Mouse (Mus musculus) thymus, adult 2 months (tissue): Measurements from ENCODE around the gene Pdzd3. TPM values are rescaled to one million over a fixed set of nuclear protein-coding genes. Genes with fewer than 3 reads are reported as not detected.

Experiments used
- DNase-seq: peaks from one replicate; pipeline ENCODE4 v3.0.0; 2021
- H3K27ac ChIP-seq: fragments of 200-500 bp; 2 replicates; pipeline ENCODE4 v1.5.1; 2012; ENCODE audit warnings: low read length, control low read depth; ENCODE audit not compliant: control insufficient read depth, insufficient read depth
- H3K27me3 ChIP-seq: fragments of 200-500 bp; 2 replicates; pipeline ENCODE4 v1.6.1; 2012; ENCODE audit warnings: mild to moderate bottlenecking, low read length, moderate library complexity, mixed read lengths; ENCODE audit not compliant: control insufficient read depth, insufficient read depth
- H3K36me3 ChIP-seq: fragments of 200-500 bp; 2 replicates; pipeline ENCODE4 v1.6.1; 2012; ENCODE audit warnings: mild to moderate bottlenecking, low read length, moderate library complexity; ENCODE audit not compliant: control insufficient read depth, insufficient read depth
- H3K4me1 ChIP-seq: fragments of 200-500 bp; replicated peaks from 2 replicates; pipeline ENCODE4 v1.6.1; 2012; ENCODE audit warnings: low read length; ENCODE audit not compliant: control insufficient read depth, insufficient read depth
- H3K4me3 ChIP-seq: fragments of 200-500 bp; 2 replicates; pipeline ENCODE4 v1.5.1; 2012; ENCODE audit warnings: mild to moderate bottlenecking, low read length, control low read depth, moderate library complexity; ENCODE audit not compliant: control insufficient read depth, insufficient read depth
- CTCF ChIP-seq: fragments of 200-500 bp; IDR thresholded peaks from 2 replicates; pipeline ENCODE4 v1.5.1; 2012; ENCODE audit warnings: mild to moderate bottlenecking, control low read depth, low read length, moderate library complexity, borderline replicate concordance; ENCODE audit not compliant: control insufficient read depth, poor library complexity, insufficient read depth; ENCODE audit errors: extremely low read depth
- POLR2A ChIP-seq: fragments of 200-500 bp; IDR thresholded peaks from 2 replicates; pipeline ENCODE4 v1.6.1; 2012; ENCODE audit warnings: mild to moderate bottlenecking, low read length, control low read depth, moderate library complexity; ENCODE audit not compliant: control insufficient read depth, poor library complexity, insufficient read depth; ENCODE audit errors: extremely low read depth
- WGBS: fragments of 180-500 bp; shearing (Covaris S2); methylation state at CpG from one replicate; pipeline ENCODE4 v1.1.7; 2018; 5-methylcytosine and 5-hydroxymethylcytosine counted together
- polyA plus RNA-seq: library from polyadenylated mRNA; depleted of rRNA; stranded (reverse); fragments of >200 nt; gene quantifications from 2 replicates; pipeline ENCODE4 v1.2.3, GENCODE M21; 2012; rRNA removed

The Pdzd3 gene
- polyA plus RNA-seq, 1 experiment = 0.59 TPM

GRCm38 (mm10) chr9:44213538-44213937, 37.7 kb downstream of the Pdzd3 start:
- peaks cover 5% of the 10 kb centered on the region for H3K4me1 ChIP-seq
- no peak overlapping the region for H3K4me3 ChIP-seq
- DNase-seq = no peak
- 12% methylated on average over 14 of the region's 14 CpGs for WGBS
- peaks cover 14% of the 10 kb centered on the region for H3K36me3 ChIP-seq
- no peak overlapping the region for H3K27ac ChIP-seq
- TF ChIP-seq POLR2A (no peak), CTCF (no peak)
- H3K27me3 ChIP-seq = no peaks in the 10 kb centered on the region

GRCm38 (mm10) chr9:44212406-44212805, 38.9 kb downstream of the Pdzd3 start:
- Histone ChIP-seq H3K36me3 (peaks cover 14% of the 10 kb centered on the region), H3K4me3 (no peak overlapping the region), H3K4me1 (peaks cover 5% of the 10 kb centered on the region), H3K27me3 (no peaks in the 10 kb centered on the region), H3K27ac (no peak overlapping the region)
- WGBS = 98% methylated on average over 4 of the region's 4 CpGs
- DNase-seq = no peak
- no peak for TF ChIP-seq POLR2A
- TF ChIP-seq CTCF = no peak

DNA sequence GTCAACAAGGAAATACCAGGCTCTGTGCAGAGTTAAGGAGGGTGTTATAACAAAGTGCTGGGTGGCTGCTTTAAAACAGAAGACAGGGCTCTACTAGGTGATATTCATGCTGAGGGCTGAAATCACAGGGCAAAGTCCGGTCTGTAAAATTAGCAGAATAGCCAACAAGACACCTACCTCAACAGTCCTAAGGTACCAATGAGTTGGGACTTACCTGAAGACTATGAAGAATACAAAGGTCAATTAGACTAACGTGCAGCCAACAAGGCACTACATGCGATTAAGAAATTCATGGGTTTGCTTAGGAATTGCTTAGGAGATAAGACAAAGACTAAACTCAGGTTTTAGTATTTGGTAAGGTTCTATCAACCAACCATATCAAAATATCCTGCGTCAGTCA, 41.9 kb downstream of the Pdzd3 start:
- H3K27me3 ChIP-seq = no peaks in the 10 kb centered on the region
- H3K4me3 ChIP-seq = no peak overlapping the region
- WGBS = 96% methylated on average over 4 of the region's 4 CpGs
- TF ChIP-seq CTCF (no peak), POLR2A (no peak)
- DNase-seq = no peak
- no peak overlapping the region for H3K27ac ChIP-seq
- H3K36me3 ChIP-seq = peaks cover 14% of the 10 kb centered on the region
- peaks cover 5% of the 10 kb centered on the region for H3K4me1 ChIP-seq

DNA sequence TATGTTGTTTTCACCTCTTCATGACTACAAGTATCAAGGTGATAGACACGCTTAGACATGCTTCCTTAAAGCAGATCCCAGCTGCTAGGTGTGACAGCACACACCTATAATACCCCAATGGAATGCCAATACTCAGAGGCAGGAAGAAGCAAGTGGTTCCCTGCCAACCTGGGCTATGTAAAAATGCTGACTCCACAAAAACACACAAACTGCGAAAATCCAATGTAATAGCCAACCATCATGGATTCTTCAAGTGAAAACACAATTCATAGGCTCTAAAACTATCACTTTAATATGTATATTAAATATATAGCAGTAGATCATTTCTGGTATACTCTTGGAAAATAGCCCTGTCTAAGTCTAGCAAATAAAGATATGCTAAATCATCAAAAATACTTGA, 43.4 kb downstream of the Pdzd3 start:
- Histone ChIP-seq H3K36me3 (peaks cover 12% of the 10 kb centered on the region), H3K27me3 (no peaks in the 10 kb centered on the region), H3K4me3 (no peak overlapping the region), H3K27ac (no peak overlapping the region), H3K4me1 (peaks cover 2% of the 10 kb centered on the region; the same call in 1 of the 2 replicates)
- TF ChIP-seq CTCF = no peak
- no peak for TF ChIP-seq POLR2A
- WGBS = 95% methylated on average over 2 of the region's 2 CpGs
- DNase-seq = no peak

DNA sequence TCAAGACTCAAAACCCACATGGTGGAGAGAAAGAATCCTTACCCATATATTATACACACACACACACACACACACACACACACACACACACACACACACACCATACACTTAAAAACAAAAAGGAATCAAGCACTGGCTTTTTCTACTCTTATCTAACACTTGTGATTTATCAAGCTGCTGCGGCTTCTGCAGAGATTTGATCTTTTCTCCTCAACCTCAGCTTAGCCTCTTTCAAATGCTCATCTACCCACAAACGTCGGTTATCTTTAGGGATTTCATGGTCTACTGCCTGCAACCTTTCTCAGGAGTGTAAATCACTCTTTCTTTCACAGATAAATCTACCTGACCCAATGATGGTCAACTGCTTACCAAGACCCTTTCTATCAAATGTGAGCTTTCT, 50.8 kb downstream of the Pdzd3 start:
- TF ChIP-seq CTCF (no peak), POLR2A (no peak)
- Histone ChIP-seq H3K4me3 (no peak overlapping the region), H3K27ac (no peak overlapping the region), H3K36me3 (peaks cover 50% of the 10 kb centered on the region), H3K4me1 (peaks cover 5% of the 10 kb centered on the region), H3K27me3 (no peaks in the 10 kb centered on the region)
- WGBS = 79% methylated on average over 3 of the region's 3 CpGs
- DNase-seq = no peak

DNA sequence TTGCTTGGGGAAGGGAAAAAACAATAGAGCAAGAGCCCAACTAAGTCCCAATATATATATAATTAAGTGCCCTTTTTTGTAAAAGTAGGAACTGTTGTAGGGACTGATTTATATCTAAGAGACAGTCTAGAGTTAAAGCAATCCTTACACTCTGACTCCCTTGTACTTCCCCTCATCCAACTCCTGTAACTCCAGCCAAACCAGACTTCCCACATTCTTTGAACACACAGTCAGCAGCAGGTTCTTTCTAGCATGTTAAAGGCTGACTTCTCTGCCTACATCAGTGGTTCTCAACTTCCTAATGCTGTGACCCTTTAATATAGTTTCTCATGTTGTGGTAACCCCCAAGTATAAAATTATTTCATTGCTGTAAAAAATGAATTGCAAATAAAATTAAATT, 51.7 kb downstream of the Pdzd3 start:
- no peak for DNase-seq
- Histone ChIP-seq H3K27me3 (no peaks in the 10 kb centered on the region), H3K27ac (no peak overlapping the region), H3K4me1 (peaks cover 5% of the 10 kb centered on the region), H3K36me3 (peaks cover 50% of the 10 kb centered on the region), H3K4me3 (no peak overlapping the region)
- no peak for TF ChIP-seq CTCF
- no peak for TF ChIP-seq POLR2A

DNA sequence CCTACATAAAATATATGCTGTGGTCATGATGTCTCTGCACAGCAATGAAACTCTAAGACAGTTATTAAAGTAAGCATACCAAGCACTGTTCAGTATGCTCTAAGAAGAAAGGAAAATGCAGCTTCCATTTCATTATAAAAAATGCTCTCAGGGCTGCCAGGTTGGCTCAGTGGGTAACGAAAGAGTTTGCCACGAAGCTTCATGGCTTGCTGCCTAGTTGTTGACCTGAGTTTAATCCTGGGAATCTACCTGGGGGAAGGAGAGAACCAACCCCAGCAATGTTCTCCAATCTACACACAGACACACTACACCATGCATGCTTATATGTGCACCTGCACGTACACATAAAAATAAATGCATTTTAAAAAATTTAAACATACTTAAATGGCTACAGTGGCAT, 52.1 kb downstream of the Pdzd3 start:
- Histone ChIP-seq H3K4me3 (no peak overlapping the region), H3K36me3 (peaks cover 50% of the 10 kb centered on the region), H3K27me3 (no peaks in the 10 kb centered on the region), H3K4me1 (peaks cover 5% of the 10 kb centered on the region), H3K27ac (no peak overlapping the region)
- TF ChIP-seq CTCF = no peak
- no peak for TF ChIP-seq POLR2A
- no peak for DNase-seq
- WGBS = 94% methylated on average over 3 of the region's 3 CpGs

Other genes with a start within 250 kb of the Pdzd3 start
- gene Thy1, start 208.1 kb downstream of the Pdzd3 start, polyA plus RNA-seq = 3,068 and 3,478 TPM in 2 replicates
- 4.5 and 6.8 TPM in 2 replicates for gene Usp2, start 184.4 kb downstream of the Pdzd3 start, polyA plus RNA-seq
- gene Mfrp, start 149.7 kb downstream of the Pdzd3 start, polyA plus RNA-seq = 0.09 TPM in 1 of 2 replicates, not detected in the other
- 3.4 and 5.0 TPM in 2 replicates for gene C1qtnf5, start 144.2 kb downstream of the Pdzd3 start, polyA plus RNA-seq
- not detected in 2 replicates for gene Gm49380, start 138.0 kb downstream of the Pdzd3 start, polyA plus RNA-seq
- 72.3 and 119 TPM in 2 replicates for gene Rnf26, start 138.0 kb downstream of the Pdzd3 start, polyA plus RNA-seq
- gene Mcam, start 117.0 kb downstream of the Pdzd3 start, polyA plus RNA-seq = 13.0 and 18.7 TPM in 2 replicates
- gene Cbl, start 17.4 kb downstream of the Pdzd3 start, polyA plus RNA-seq = 132 and 194 TPM in 2 replicates
- 6.1 and 13.0 TPM in 2 replicates for gene Ccdc153, start 10.8 kb downstream of the Pdzd3 start, polyA plus RNA-seq
- gene Nlrx1, start 17.1 kb upstream of the Pdzd3 start, polyA plus RNA-seq = 13.4 and 16.2 TPM in 2 replicates
- 1.2 and 2.7 TPM in 2 replicates for gene Abcg4, start 37.1 kb upstream of the Pdzd3 start, polyA plus RNA-seq
- gene Hinfp, start 54.2 kb upstream of the Pdzd3 start, polyA plus RNA-seq = 71.1 and 71.9 TPM in 2 replicates
- gene C2cd2l, start 68.8 kb upstream of the Pdzd3 start, polyA plus RNA-seq = 94.1 and 110 TPM in 2 replicates
- gene Dpagt1, start 74.5 kb upstream of the Pdzd3 start, polyA plus RNA-seq = 47.9 and 49.5 TPM in 2 replicates
- gene H2afx, start 83.2 kb upstream of the Pdzd3 start, polyA plus RNA-seq = 891 and 1,033 TPM in 2 replicates
- 40.7 and 42.2 TPM in 2 replicates for gene Hmbs, start 92.8 kb upstream of the Pdzd3 start, polyA plus RNA-seq
- 37.9 and 40.8 TPM in 2 replicates for gene Vps11, start 110.2 kb upstream of the Pdzd3 start, polyA plus RNA-seq
- gene Hyou1, start 128.0 kb upstream of the Pdzd3 start, polyA plus RNA-seq = 74.4 and 75.5 TPM in 2 replicates
- gene Slc37a4, start 145.4 kb upstream of the Pdzd3 start, polyA plus RNA-seq = 22.4 and 32.9 TPM in 2 replicates
- 220 and 258 TPM in 2 replicates for gene Rps25, start 155.7 kb upstream of the Pdzd3 start, polyA plus RNA-seq
- 49.1 and 57.4 TPM in 2 replicates for gene Trappc4, start 156.1 kb upstream of the Pdzd3 start, polyA plus RNA-seq
- gene Ccdc84, start 167.1 kb upstream of the Pdzd3 start, polyA plus RNA-seq = 30.0 and 30.9 TPM in 2 replicates
- gene Foxr1, start 189.7 kb upstream of the Pdzd3 start, polyA plus RNA-seq = 0.08 and 0.22 TPM in 2 replicates
- gene Upk2, start 203.5 kb upstream of the Pdzd3 start, polyA plus RNA-seq = 1.4 and 1.6 TPM in 2 replicates
- gene Bcl9l, start 231.4 kb upstream of the Pdzd3 start, polyA plus RNA-seq = 38.7 and 50.4 TPM in 2 replicates